Mouse (Mus musculus): ENCODE data around the gene Agl.
"Not testable (repeated sequence)": the region's sequence is repeated elsewhere in the genome, so short reads cannot be mapped to it uniquely, and the experiment has no call there.

Gene Agl

DNA sequence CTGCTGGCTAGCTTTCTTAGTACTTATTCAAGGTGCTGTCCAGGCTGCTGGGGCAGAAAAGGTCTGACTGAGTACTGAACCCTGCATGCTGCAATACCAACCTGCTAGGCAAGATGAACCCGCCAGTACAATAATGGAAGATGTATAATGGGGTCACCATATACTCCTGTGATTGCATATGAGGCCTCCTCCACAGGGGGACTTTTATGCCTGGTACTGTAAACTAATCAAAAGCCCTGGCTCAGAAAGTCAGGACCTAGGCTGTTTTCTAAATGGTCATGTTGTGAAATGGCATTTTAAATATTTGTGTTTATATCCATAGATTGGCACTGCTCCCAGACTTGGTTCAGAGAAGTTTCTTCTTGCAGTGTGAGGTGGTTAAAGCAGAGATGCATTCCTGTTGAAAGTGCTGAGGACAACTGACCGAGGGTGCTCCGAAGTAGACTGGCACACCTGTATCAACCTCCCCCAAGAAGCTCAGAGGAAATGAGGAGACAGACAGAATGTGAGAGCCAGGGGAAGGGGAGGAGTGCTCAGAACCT lies 8.8 kb upstream of the Agl start:
- peak; percentile 54 for DNase-seq (ENCODE audit: low read depth, low spot score)

DNA sequence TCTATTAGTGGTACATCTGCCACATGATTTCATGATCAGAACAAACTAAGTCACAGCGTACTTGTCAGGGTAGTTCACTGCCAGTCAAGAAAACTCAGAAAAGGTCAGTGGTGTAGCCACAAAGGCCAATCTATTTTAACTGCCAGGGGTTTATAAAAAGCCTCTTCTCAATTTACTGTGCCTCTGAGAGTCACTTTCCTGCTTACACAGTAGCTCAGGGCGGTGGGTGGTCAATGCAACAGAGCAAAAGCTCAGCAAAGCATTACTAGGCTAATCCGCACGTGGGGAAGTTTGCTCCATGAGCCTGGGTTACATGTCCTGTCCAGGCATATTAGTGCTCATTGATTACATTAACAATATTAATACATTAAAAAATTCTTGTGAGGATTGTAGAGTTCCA lies 8.0 kb upstream of the Agl start:
- DNase-seq (ENCODE audit: low read depth, low spot score): no peak

DNA sequence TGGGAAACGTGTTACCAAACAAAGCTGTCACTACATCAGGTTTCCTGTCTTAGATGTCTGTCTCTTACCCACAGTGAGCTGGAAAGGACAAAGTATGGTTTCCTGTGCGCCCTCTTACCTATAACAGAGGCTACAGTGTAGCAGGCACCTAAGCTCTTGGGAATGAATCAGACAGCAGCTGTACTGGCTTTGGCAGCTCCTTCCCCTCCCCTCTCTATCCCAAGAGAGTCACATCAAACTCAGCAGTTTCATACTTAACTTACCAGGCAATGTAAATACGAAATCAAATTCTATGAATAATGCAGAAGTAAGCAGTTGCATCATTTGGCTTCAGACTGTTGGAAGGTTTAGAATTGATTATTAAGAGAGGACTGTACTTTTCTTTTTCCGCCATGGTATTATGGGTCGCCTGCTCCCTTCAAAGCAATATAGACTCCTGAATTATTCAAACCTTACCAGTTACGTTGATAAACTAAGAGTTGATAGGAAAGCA lies 7.4 kb upstream of the Agl start:
- DNase-seq (ENCODE audit: low read depth, low spot score): no peak

DNA sequence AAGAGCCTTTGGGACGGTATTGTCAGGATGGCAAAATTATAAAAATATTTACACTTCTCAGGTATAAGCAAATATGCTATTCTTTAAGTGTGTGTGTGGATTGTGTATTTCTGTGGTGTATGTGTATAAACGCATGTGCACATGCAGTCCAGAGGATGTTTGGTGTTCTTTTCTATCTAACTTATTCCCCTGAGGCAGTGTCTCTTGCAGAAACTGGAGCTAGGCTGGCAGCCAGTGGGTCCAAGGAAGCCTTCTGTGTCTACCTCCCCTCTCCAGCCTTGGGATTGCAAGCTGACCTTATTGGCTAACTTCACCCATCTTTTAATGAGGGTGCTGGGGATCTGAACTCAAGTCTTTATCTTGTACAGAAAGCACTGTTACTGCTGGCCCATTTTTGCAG lies 5.0 kb upstream of the Agl start:
- DNase-seq (ENCODE audit: low read depth, low spot score): no peak

DNA sequence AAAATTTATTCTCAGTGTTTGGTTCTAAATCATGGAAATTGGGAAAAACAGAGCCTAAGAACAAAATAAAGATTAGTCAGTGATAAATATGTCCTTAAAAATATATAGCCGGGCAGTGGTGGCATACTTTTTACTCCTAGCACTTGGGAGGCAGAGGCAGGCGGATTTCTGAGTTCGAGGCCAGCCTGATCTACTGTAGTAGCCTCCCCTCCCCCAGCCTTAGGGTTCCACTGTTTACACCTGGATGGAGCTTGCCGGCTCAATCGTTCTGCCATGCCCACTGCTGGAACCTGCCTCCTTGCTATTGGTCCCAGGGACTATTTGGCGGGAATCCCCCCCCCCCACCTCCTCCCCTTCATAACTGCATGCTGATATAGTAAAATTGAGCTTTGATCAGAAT lies 2.4 kb upstream of the Agl start:
- not testable (repeated sequence) for DNase-seq (ENCODE audit: low read depth, low spot score)

DNA sequence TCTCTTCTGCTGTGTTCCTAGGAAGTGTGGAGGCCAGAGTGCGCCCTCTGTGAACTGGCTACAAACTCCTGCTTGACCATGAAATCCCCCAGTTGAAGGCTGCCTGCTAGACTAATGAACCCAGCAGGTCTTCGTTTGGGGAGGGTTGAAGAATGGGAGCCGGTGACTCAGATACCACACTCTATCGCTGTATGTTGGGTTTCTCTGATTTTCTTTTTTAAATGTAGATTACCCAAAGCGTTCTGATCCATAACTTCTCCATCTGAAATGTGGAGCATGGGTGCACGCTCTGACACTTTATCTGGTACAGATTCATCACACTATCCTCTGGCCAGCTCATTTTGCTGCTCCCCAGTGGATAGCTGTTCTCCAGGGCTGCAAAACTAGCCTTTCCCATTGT lies 1.3 kb upstream of the Agl start:
- DNase-seq (ENCODE audit: low read depth, low spot score): no peak

DNA sequence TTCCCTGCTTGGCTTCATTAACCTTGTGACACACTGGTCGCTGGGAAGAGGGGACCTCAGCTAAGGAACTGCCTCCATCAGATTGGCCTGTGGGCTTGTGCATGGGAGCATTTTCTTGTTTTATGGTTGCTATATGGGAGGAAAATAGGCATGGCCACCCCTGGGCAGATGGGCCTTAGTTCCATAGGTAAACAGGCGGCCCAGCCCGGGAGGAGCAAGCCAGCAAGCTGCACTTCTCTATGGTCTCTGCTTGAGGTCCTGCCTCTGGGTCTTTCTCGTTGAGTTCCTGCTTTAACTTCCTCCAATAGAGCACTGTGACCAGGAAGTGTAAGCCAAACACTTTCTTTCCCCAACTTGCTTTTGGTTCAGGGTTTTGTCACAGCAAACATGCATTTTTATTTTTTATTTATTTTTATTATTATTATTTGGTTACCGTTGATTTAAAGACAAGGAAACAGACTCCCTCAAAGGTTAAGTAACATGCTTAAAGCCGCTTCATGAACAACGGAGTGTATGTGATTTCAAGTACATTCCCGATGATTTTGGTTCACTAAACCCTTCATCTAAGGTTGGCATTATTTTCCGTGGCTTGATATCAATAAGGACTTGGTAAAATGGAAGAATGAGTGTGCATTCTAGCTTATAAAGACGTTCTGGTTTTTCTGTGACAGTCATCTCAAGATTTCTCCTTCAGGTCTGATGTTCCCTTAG lies 696 bp upstream of the Agl start:
- DNase-seq (ENCODE audit: low read depth, low spot score): no peak

DNA sequence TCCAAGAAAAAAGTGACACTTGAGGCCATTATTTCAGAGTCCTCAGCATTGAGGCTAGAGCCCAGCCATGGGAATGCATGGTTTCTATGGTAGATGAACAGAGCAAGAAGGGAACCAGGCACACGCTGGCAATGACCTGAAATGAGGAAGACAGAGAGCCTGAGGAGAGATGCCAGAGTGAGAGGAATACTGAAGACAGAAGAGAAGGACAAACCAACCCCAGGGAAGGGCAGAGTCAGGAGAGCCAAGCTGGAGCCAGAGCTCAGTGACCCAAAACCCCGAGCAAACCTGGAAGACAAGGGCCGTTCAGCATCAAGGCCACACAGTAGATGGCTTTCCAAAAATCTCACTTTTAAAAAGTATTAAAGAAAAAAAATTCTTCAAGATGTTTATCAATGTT lies 2.1 kb downstream of the Agl start:
- no peak for DNase-seq (ENCODE audit: low read depth, low spot score)

DNA sequence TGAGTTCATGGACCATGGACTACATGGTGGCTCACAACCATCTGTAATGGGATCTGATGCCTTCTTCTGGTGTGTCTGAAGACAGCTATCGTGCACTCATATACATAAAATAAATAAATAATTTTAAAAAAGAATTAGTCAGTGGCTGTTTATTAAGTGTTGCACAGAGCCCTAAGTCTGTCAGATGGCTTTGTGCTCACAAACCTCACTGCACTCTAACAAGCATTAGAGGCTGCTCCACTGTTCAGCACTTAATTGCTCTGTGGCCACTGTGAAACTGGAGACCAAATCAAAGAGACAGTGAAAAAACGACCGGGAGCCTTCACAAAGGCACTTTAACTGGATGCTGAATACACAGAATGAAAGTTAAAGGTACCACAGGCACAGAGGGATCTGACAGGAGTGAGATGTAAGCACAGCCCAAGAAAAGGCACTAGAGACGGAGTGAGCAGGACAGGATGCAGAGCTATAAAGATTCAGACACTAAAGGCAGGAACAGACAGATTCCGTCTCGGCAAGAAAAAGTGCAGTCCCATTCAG lies 3.1 kb downstream of the Agl start:
- peak; percentile 40 for DNase-seq (ENCODE audit: low read depth, low spot score)

DNA sequence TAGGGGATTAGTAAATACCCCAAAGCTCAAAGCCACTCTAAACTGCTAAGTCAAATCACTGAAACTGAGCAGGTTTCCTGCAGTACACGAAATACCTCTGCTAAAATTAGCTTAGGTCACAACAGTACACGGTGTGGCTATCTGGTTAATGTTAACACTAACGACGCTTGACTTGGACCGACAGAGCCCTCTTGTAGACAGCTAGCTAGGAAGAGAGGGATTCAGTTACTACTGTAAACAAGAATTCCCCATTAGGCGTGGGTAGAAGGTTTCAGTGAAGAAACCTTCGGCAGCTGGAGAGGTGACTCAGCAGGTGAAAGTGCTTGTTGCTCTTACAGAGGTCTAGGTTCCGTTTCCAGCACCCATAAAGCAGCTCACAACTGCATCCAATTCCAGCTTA lies 6.2 kb downstream of the Agl start:
- DNase-seq (ENCODE audit: low read depth, low spot score): no peak

DNA sequence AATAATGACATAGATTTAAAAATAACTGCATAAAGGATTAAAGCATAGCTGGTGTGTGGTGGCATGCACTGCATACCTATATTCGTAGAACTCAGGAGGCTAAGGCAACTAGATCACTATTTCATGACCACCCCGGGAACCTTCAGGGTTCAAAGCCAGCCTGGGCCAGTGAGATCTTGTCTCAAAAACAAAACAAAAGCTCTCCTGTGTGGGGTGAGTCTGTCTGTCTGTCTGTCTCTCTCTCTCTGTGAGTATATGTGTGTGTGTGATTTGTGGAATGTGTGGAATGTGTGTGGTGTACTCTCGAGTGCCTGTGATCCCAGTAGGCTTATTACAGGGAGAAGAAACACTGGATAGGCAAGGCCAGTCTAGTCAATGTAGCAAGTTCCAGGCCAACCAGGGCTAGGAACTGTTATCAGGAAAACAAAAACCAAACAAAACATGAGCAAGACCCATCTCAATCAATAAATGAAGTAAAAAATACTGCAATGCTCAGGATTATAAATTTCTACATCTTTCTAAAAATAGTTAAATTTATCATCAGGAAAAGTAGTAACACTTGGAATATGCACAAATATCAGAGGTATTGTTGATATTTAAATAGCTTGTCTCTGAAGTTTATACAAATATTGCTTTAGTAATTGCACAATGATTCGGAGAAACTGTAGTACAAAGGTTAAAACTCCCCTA lies 9.0 kb downstream of the Agl start:
- DNase-seq (ENCODE audit: low read depth, low spot score): peak; percentile 62

DNA sequence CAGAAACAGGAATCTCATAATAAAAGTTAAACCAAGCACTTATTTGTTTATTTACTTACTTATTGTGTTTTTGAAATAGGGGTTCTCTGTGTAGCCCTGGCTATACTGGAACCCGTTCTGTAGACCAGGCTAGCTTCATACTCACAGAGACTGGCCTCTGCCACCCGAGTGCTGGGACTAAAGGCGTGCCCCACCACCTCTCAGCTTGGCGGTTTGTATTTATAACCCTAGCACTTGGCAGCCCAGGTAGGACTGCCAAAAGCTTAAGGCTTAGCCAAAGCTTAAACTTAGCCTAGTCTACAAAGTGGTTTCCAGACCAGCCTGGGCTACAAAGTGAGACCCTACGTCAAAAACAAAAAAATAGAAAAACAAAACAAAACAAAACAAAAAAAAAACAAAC lies 19.1 kb downstream of the Agl start:
- no peak for DNase-seq (ENCODE audit: low read depth, low spot score)

DNA sequence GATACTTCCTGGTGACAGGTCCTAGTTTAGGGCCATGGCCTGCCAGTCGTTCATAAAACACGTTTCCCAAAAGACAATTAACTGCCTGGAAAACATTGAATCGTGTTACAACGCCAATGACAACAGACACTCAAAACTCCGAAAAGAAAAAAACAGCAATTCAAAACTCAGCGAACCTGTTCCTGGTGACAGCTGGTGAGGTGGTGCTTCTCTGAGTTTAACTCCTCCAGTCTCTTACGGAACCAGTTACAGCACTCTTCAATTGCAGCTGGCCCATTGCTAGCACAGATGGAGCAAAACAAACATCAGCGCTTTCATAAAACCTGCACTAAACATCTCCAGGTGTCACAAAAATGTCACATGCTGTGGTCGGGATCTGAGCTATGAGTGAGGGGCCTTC lies 21.4 kb downstream of the Agl start:
- DNase-seq (ENCODE audit: low read depth, low spot score): no peak

DNA sequence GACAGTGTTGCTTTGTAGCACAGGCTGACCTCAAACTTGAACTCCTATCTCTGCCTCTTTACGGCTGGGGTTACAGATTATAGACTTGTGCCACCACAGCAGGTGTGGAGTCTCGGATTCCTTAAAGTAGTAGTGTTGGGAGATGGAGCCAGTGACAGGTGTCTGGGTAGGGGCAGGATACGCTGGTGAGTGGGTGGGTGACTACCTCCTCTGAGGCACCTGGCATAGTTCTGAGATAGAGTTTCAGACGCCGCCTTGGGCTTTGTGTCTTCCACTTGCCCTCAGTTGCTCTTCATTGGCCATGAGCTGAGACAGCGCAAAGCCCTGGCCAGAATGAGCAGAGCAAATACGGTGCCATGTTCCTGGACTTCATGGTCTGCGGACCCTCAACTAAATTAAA lies 22.1 kb downstream of the Agl start:
- no peak for DNase-seq (ENCODE audit: low read depth, low spot score)

DNA sequence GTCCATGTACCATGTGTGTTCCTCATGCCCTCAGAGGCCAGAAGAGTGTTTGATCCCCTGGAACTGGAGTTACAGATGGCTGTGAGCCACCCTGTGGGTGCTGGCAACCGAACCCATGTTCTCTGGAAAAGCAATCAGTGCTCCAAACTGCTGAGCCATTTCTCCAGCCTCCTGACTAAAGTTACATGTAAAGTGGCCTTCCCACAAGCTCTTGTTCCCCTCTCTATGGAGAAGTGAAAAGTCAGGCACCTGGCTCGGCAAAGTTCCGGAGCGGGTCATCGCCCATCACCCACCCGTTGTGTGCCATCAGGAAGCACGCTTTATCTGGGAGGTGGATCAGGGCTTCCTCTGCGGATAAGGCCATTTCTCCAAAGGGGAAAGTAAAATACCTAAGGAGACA lies 23.2 kb downstream of the Agl start:
- no peak for DNase-seq (ENCODE audit: low read depth, low spot score)

DNA sequence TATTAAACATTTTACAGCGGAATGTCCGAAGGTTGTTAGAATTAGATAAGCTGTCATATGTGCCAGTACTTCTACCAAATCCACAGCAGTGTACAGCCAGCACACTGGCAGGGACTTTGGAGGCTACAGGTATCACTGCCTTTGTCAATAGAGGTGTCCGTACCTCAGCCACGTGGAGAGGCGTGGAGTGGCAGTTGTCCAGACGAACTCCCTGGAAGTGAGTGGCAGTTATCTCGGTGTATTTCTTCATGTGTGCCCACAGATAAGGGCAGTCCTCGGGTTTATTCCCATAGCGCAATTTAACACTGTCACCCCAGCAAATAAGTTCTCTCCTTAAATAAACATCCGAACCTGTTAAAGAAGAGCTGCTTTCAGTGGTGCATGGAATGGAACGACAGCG lies 23.7 kb downstream of the Agl start:
- no peak for DNase-seq (ENCODE audit: low read depth, low spot score)

DNA sequence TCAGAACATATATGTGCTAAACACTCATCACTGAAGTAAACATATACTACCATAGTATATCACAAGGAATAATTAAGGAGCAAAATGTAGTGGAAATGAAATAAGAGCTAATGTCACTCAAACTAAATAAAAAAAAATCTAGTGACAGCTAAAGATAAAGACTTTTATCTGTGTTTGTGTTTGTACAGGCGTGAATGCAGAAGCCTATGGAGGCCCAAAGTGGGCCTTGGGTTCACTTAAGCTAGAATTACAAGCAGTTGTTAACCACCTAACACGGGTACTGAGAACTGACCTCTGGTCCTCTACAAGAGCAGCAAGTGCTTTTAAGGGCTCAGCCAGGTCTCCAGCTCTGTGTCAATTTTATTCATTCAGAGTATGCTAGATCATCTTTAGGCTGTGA lies 31.0 kb downstream of the Agl start:
- no peak for DNase-seq (ENCODE audit: low read depth, low spot score)

DNA sequence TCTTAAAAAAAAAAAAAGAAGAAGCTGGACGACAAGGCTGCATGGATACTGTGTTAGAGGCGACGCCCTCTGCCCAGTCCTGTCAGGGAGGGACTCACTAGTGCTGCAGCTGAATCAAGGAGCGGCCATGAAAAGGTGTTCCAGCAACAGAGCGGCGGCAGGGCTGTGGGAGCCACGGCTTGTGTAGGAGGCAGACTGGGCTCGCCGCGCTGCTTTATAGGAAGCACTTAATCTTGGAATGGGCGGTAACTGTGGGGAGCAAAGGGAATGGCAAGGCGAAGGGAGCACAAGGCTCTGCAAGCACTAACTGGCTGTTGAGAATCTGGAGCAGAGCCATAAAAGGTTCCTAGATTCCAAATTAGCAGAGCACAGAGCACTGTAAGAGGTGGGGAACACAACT lies 34.1 kb downstream of the Agl start:
- no peak for DNase-seq (ENCODE audit: low read depth, low spot score)

DNA sequence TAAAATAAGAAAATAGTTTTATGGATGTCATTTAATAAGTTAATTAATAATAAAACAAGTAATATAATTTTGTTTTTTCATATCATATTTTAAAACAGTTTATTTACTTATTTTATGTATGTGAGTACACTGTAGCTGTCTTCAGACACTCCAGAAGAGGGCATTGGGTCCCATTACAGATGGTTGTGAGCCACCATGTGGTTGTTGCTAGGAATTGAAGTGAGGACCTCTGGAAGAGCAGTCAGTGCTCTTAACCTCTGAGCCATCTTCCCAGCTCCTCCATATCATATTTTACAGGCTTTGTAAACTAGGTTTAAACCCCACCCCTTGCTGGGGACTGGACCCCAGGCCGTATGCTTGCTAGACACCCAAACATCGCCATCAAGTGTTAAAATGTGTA lies 36.4 kb downstream of the Agl start:
- peak; percentile 51 for DNase-seq (ENCODE audit: low read depth, low spot score)

DNA sequence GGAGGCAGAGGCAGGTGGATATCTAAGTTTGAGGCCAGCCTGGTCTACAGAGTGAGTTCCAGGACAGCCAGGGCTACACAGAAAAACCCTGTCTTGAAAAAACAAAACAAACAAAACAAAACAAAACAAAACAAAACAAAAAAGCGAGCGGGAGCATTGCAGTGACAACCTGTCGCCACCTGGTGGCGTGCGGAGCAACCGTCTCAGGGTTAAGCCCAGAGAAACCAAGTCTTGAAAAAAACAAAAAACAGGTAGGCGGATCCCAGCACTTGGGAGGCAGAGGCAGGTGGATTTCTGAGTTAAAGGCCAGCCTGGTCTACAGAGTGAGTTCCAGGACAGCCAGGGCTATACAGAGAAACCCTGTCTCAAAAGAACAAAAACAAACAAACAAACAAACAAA lies 41.0 kb downstream of the Agl start:
- peak; percentile 60 for DNase-seq (ENCODE audit: low read depth, low spot score)

DNA sequence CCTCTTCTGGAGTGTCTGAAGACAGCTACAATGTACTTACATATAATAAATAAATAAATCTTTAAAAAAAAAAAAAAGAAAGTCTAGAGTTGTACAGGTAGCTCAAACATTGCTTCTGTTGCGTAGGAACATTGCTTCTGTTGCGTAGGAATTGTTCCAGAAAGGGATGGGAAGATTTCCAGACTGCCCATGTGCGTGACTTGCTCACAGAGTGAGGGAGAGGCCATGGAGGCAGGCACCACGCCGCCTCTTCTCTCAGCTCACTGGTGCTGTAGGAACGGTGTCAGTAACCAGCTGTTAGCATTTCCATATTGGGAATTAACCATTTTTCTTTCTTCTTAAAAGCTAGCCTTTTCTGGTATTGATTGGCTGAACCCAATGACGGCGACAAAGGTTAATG lies 55.1 kb downstream of the Agl start:
- DNase-seq (ENCODE audit: low read depth, low spot score): no peak

DNA sequence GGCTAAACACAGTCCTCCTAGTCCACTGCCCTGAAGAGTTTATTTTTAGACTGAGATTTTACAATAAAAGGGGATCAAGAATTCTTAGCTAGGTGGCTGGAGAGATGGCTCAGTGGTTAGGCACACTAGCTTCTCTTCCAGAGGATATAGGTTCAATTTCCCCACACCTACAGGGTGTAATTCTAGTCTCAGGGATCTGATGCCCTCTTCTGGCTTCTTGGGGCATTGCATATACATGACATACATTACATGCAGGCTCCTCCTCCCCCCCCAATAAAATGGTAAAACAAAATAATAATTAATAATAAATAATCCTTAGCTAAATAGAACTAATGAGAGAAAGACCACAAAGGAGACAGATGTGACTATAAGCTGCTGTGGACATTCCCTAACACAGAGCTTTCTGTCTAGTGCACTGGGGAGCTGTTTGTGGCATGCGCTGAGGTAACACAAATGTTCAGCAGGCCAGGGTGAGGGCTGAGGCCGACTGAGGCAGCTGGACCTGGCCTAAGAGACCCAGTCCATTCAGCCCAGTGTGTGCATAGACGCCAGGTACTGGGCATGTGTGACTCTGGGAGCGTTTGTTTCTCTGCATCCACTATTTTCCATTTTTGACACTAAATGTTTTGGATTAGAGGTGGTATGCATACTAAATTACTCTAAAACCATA lies 56.6 kb downstream of the Agl start:
- DNase-seq (ENCODE audit: low read depth, low spot score): peak; percentile 81
